25 mouse cellular contexts compared by ENCODE assay signal in the genomic region with DNA sequence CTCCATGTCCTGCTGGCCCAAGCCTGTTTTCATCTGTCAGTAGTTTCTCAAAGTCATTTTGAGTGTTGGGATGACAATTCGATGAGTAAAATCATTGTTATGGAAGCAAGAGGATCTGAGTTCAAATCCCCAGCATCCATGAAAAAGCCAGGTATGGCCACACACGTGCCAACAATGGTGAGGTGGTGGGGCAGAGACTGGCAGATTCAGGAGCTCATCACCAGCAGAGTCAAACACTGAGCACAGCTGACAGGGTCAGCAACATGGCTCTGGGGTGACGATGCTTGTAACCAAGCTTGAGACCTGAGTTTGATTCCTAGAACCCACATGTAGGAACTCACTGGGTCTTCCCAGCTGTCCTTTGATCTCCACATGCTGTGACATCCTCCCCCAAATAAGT. TPM values are rescaled to one million over a fixed set of nuclear protein-coding genes. Genes with fewer than 3 reads are reported as not detected.
A peak's percentile ranks its signal among the peaks of the same experiment; 100 is the strongest.
DNase-seq lines count a peak whose midpoint lies in the region; ATAC-seq and TF ChIP-seq lines count a peak whose summit lies in the region.
"Had no signal": no experiment of that assay in that cellular context is flagged by ENCODE, and none has a peak within 500 bp of the region (broad histone marks: within the 10 kb centered on the region; RNA-seq: fewer than 3 reads in every experiment).

No protein-coding gene starts in this region.

- WGBS in heart, embryonic 13.5 days, result 78% methylated on average over 3 of the region's 3 CpGs
- WGBS in kidney, embryonic 15.5 days, result 89% methylated on average over 3 of the region's 3 CpGs
- 88% methylated on average over 3 of the region's 3 CpGs for WGBS in small intestine, adult 2 months

- no peak overlapping the region for H3K4me3 ChIP-seq in heart, embryonic 13.5 days
- no peak overlapping the region for H3K4me3 ChIP-seq in kidney, embryonic 15.5 days (replicated peaks)
- no peak overlapping the region for H3K4me3 ChIP-seq in small intestine, adult 2 months (ENCODE audit: low read depth, low read length)
- H3K4me3 ChIP-seq: forebrain, embryonic 13.5 days; hindbrain, embryonic 10.5 days; hindbrain, embryonic 15.5 days; limb, embryonic 10.5 days; limb, embryonic 15.5 days; liver, embryonic 13.5 days; midbrain, embryonic 12.5 days; neural tube, embryonic 13.5 days had no signal

- peak overlapping the region; percentile 21; the same call in 1 of the 2 replicates for H3K9ac ChIP-seq in heart, embryonic 13.5 days
- no peak overlapping the region for H3K9ac ChIP-seq in kidney, embryonic 15.5 days
- H3K9ac ChIP-seq: forebrain, embryonic 13.5 days; hindbrain, embryonic 15.5 days; limb, embryonic 15.5 days; liver, embryonic 13.5 days; lung, embryonic 14.5 days; midbrain, embryonic 12.5 days; neural tube, embryonic 13.5 days had no signal

- no peak overlapping the region for H3K4me2 ChIP-seq in heart, embryonic 13.5 days
- H3K4me2 ChIP-seq in kidney, embryonic 15.5 days, result no peak overlapping the region
- H3K4me2 ChIP-seq: forebrain, embryonic 13.5 days; hindbrain, embryonic 15.5 days; limb, embryonic 15.5 days; liver, embryonic 13.5 days; lung, embryonic 14.5 days; midbrain, embryonic 12.5 days; neural tube, embryonic 13.5 days had no signal

- DNase-seq in heart, adult 11 months, result peak; percentile 90
- DNase-seq in heart, postnatal 14 days, result no peak
- no peak for DNase-seq in heart, postnatal 25 days (ENCODE audit: low spot score)
- DNase-seq in kidney, postnatal 4 days, result no peak
- DNase-seq: adrenal gland, postnatal 10 days; cerebellum, adult 11 months; cerebellum, adult 9-10 months; cerebellum, postnatal 36 days; gastrocnemius, postnatal 14 days; layer of hippocampus, adult 9-11 months; liver, embryonic 13.5 days; right cerebral cortex, postnatal 4 days; thymus, postnatal 4 days had no signal

- ATAC-seq in heart, embryonic 13.5 days (ENCODE audit: extremely low read depth, insufficient number of reproducible peaks, low FRiP score, low TSS enrichment), result no peak
- ATAC-seq in kidney, embryonic 15.5 days (replicated peaks; ENCODE audit: low FRiP score), result no peak
- ATAC-seq: forebrain, embryonic 13.5 days had no signal

- peak overlapping the region; percentile 80 for H3K27ac ChIP-seq in heart, embryonic 13.5 days (replicated peaks)
- 0 out of 2 replicates have a peak overlapping the region, but pooled peaks have one; percentile 30 for H3K27ac ChIP-seq in kidney, embryonic 15.5 days
- H3K27ac ChIP-seq in small intestine, adult 2 months (ENCODE audit: insufficient read depth, low read depth, low read length), result peak overlapping the region; percentile 44; the same call in 1 of the 2 replicates
- H3K27ac ChIP-seq: forebrain, embryonic 13.5 days; hindbrain, embryonic 10.5 days; hindbrain, embryonic 15.5 days; limb, embryonic 10.5 days; limb, embryonic 15.5 days; liver, embryonic 13.5 days; midbrain, embryonic 12.5 days; neural tube, embryonic 13.5 days had no signal

- peaks cover 32% of the 10 kb centered on the region for H3K36me3 ChIP-seq in heart, embryonic 13.5 days
- peaks cover 17% of the 10 kb centered on the region for H3K36me3 ChIP-seq in kidney, embryonic 15.5 days
- H3K36me3 ChIP-seq in small intestine, adult 2 months (ENCODE audit: control insufficient read depth, insufficient read depth, low read length), result peaks cover 17% of the 10 kb centered on the region
- H3K36me3 ChIP-seq: hindbrain, embryonic 15.5 days; liver, embryonic 13.5 days had no signal

- intact Hi-C loops in heart, postnatal 14 days (cut with DNase I), result no loop called here
- intact Hi-C loops in heart, postnatal 25 days (cut with DNase I), result no loop called here

- no peak for TF ChIP-seq CTCF in small intestine, adult 2 months (IDR thresholded peaks at IDR 0.05; ENCODE audit: extremely low read depth, insufficient read length, insufficient replicate concordance, low read depth, low read length)

- H3K4me1 ChIP-seq in heart, embryonic 13.5 days, result peaks cover 45% of the 10 kb centered on the region
- peaks cover 23% of the 10 kb centered on the region for H3K4me1 ChIP-seq in kidney, embryonic 15.5 days
- peaks cover 26% of the 10 kb centered on the region; the same call in 1 of the 2 replicates for H3K4me1 ChIP-seq in small intestine, adult 2 months (ENCODE audit: control insufficient read depth, insufficient read depth, insufficient read length, low read length)

- no peak for TF ChIP-seq POLR2A in small intestine, adult 2 months (IDR thresholded peaks at IDR 0.05; ENCODE audit: low read depth, low read length)

- H3K9me3 ChIP-seq in heart, embryonic 13.5 days, result no peaks in the 10 kb centered on the region
- H3K9me3 ChIP-seq in kidney, embryonic 15.5 days (replicated peaks), result no peaks in the 10 kb centered on the region
- H3K9me3 ChIP-seq: forebrain, embryonic 13.5 days; G1E; hindbrain, embryonic 10.5 days; hindbrain, embryonic 15.5 days; limb, embryonic 10.5 days; limb, embryonic 15.5 days; liver, embryonic 13.5 days; midbrain, embryonic 12.5 days; neural tube, embryonic 13.5 days had no signal

- H3K27me3 ChIP-seq in heart, embryonic 13.5 days (replicated peaks), result no peaks in the 10 kb centered on the region
- H3K27me3 ChIP-seq in kidney, embryonic 15.5 days, result no peaks in the 10 kb centered on the region
- H3K27me3 ChIP-seq in small intestine, adult 2 months (ENCODE audit: control insufficient read depth, insufficient read depth, low read length), result no peaks in the 10 kb centered on the region
- H3K27me3 ChIP-seq: forebrain, embryonic 13.5 days; hindbrain, embryonic 15.5 days; neural tube, embryonic 13.5 days had no signal

RNA-seq across cellular contexts. Expression of a gene that starts 2.8 kb away (rescaled TPM):
- total RNA-seq in heart, postnatal 14 days (2021), result 100 to 1,000 TPM in 1 of 2 experiments, 10 to 100 TPM in 1; 93.6 to 153 TPM
- polyA plus RNA-seq in heart, embryonic 13.5 days (2015; fragmentation: Nextera tagmentation; extraction: Ambion mirVana), result 1,129 and 1,294 TPM in 2 replicates
- 100 to 1,000 TPM; 177 to 178 TPM for total RNA-seq in heart, postnatal 25 days (2021)
- 156 and 157 TPM in 2 replicates for polyA plus RNA-seq in kidney, embryonic 15.5 days (2015; fragmentation: Nextera tagmentation; extraction: Ambion mirVana)
- polyA plus RNA-seq in small intestine, adult 2 months (2012; rRNA removed), result 52.2 and 90.3 TPM in 2 replicates
- total RNA-seq: G1E had no signal
- polyA plus RNA-seq: G1E had no signal

RNA-seq across cellular contexts. Expression of a gene that starts 38.9 kb away (rescaled TPM):
- total RNA-seq in heart, postnatal 14 days (2021), result 100 to 1,000 TPM; 259 to 264 TPM
- polyA plus RNA-seq in heart, embryonic 13.5 days (2015; fragmentation: Nextera tagmentation; extraction: Ambion mirVana), result 637 and 710 TPM in 2 replicates
- total RNA-seq in heart, postnatal 25 days (2021), result 100 to 1,000 TPM; 290 to 301 TPM
- polyA plus RNA-seq in kidney, embryonic 15.5 days (2015; fragmentation: Nextera tagmentation; extraction: Ambion mirVana), result 683 and 778 TPM in 2 replicates
- polyA plus RNA-seq in small intestine, adult 2 months (2012; rRNA removed), result 371 and 593 TPM in 2 replicates

RNA-seq across cellular contexts. Expression of a gene that starts 44.4 kb away (rescaled TPM):
- total RNA-seq in heart, postnatal 14 days (2021), result 10 to 100 TPM; 28.0 to 29.4 TPM
- 12.2 and 17.2 TPM in 2 replicates for polyA plus RNA-seq in heart, embryonic 13.5 days (2015; fragmentation: Nextera tagmentation; extraction: Ambion mirVana)
- 10 to 100 TPM; 34.6 to 47.1 TPM for total RNA-seq in heart, postnatal 25 days (2021)
- 5.3 and 8.6 TPM in 2 replicates for polyA plus RNA-seq in kidney, embryonic 15.5 days (2015; fragmentation: Nextera tagmentation; extraction: Ambion mirVana)
- polyA plus RNA-seq in small intestine, adult 2 months (2012; rRNA removed), result 0.03 and 0.15 TPM in 2 replicates

RNA-seq across cellular contexts. Expression of a gene that starts 57.6 kb away (rescaled TPM):
- 10 to 100 TPM; 27.7 to 30.4 TPM for total RNA-seq in heart, postnatal 14 days (2021)
- 18.6 and 21.2 TPM in 2 replicates for polyA plus RNA-seq in heart, embryonic 13.5 days (2015; fragmentation: Nextera tagmentation; extraction: Ambion mirVana)
- 10 to 100 TPM; 27.1 to 29.8 TPM for total RNA-seq in heart, postnatal 25 days (2021)
- polyA plus RNA-seq in kidney, embryonic 15.5 days (2015; fragmentation: Nextera tagmentation; extraction: Ambion mirVana), result 16.8 and 20.7 TPM in 2 replicates
- polyA plus RNA-seq in small intestine, adult 2 months (2012; rRNA removed), result 47.9 and 122 TPM in 2 replicates

Comparison
In these comparisons a context has a peak if more than half of its experiments do, and no peak if none do; other contexts are left out.
1. H3K27ac ChIP-seq: peak in every context shown above with its lines; median percentile 80 in heart, embryonic 13.5 days; 44 in small intestine, adult 2 months; 30 in kidney, embryonic 15.5 days.